Mouse (Mus musculus): ENCODE data around the gene Gm7271. TPM values are rescaled to one million over a fixed set of nuclear protein-coding genes. Genes with fewer than 3 reads are reported as not detected.
A peak's percentile ranks its signal among the peaks of the same experiment; 100 is the strongest.

Gm7271 gene
- polyA plus RNA-seq (2015; fragmentation: Nextera tagmentation; extraction: Ambion mirVana) = not detected in 2 replicates

- no peaks in the 10 kb centered on the region for H3K4me1 ChIP-seq (replicated peaks; ENCODE audit: control insufficient read depth, insufficient read depth)
- H3K4me3 ChIP-seq (ENCODE audit: low read depth, low read length) = no peak within 1 kb of the TSS
- WGBS = 55% methylated on average over 5 of the region's 5 CpGs
- no peaks in the 10 kb centered on the region for H3K27me3 ChIP-seq (ENCODE audit: control insufficient read depth, insufficient read depth, low read length)
- ATAC-seq (ENCODE audit: low FRiP score, low TSS enrichment) (no peak), DNase-seq (ENCODE audit: low spot score) (no peak)
- TF ChIP-seq CTCF (IDR thresholded peaks at IDR 0.05; ENCODE audit: low read depth) = no peak
- TF ChIP-seq EP300 (optimal IDR thresholded peaks at IDR 0.05) = no peak
- no peak within 1 kb of the TSS for H3K9ac ChIP-seq (ENCODE audit: low read length)
- H3K4me2 ChIP-seq (replicated peaks; ENCODE audit: low read depth) = no peak within 1 kb of the TSS
- H3K36me3 ChIP-seq (ENCODE audit: control insufficient read depth, insufficient read depth, low read length) = no peaks in the 10 kb centered on the region
- H3K9me3 ChIP-seq (ENCODE audit: control insufficient read depth, low read length) = no peaks in the 10 kb centered on the region
- no peak within 1 kb of the TSS for H3K27ac ChIP-seq (replicated peaks)
Measured at GRCm38 (mm10) chr5:76483811-76484210, at the start of gene Gm7271. Gene Gm7271, plus strand, starts transcription at chr5:76484040.

- DNase-seq (ENCODE audit: low spot score) = peak; percentile 73
Measured at GRCm38 (mm10) chr5:76437100-76437499, 46.7 kb upstream of the Gm7271 start.

GRCm38 (mm10) chr5:76437696-76438095, 46.1 kb upstream of the Gm7271 start:
- WGBS = 74% methylated on average over 8 of the region's 8 CpGs
- TF ChIP-seq CTCF (IDR thresholded peaks at IDR 0.05; ENCODE audit: low read depth) (no peak), EP300 (optimal IDR thresholded peaks at IDR 0.05) (no peak)
- DNase-seq (ENCODE audit: low spot score) = no peak
- Histone ChIP-seq H3K4me2 (replicated peaks; ENCODE audit: low read depth) (no peak overlapping the region), H3K4me1 (replicated peaks; ENCODE audit: control insufficient read depth, insufficient read depth) (no peaks in the 10 kb centered on the region), H3K27me3 (ENCODE audit: control insufficient read depth, insufficient read depth, low read length) (no peaks in the 10 kb centered on the region), H3K9me3 (ENCODE audit: control insufficient read depth, low read length) (no peaks in the 10 kb centered on the region), H3K27ac (replicated peaks) (peak overlapping the region; percentile 45), H3K36me3 (ENCODE audit: control insufficient read depth, insufficient read depth, low read length) (no peaks in the 10 kb centered on the region), H3K9ac (ENCODE audit: low read length) (no peak overlapping the region), H3K4me3 (ENCODE audit: low read depth, low read length) (no peak overlapping the region)
- ATAC-seq (ENCODE audit: low FRiP score, low TSS enrichment) = no peak

More at GRCm38 (mm10) chr5:76437100-76437499, 46.7 kb upstream of the Gm7271 start:
- no peaks in the 10 kb centered on the region for H3K27me3 ChIP-seq (ENCODE audit: control insufficient read depth, insufficient read depth, low read length)
- H3K4me1 ChIP-seq (replicated peaks; ENCODE audit: control insufficient read depth, insufficient read depth) = no peaks in the 10 kb centered on the region
- no peaks in the 10 kb centered on the region for H3K36me3 ChIP-seq (ENCODE audit: control insufficient read depth, insufficient read depth, low read length)
- H3K27ac ChIP-seq (replicated peaks) = peak overlapping the region; percentile 63
- TF ChIP-seq EP300 (optimal IDR thresholded peaks at IDR 0.05) (no peak), CTCF (IDR thresholded peaks at IDR 0.05; ENCODE audit: low read depth) (no peak)
- no peaks in the 10 kb centered on the region for H3K9me3 ChIP-seq (ENCODE audit: control insufficient read depth, low read length)
- WGBS = 52% methylated on average over 5 of the region's 5 CpGs
- no peak overlapping the region for H3K4me3 ChIP-seq (ENCODE audit: low read depth, low read length)
- no peak overlapping the region for H3K4me2 ChIP-seq (replicated peaks; ENCODE audit: low read depth)
- H3K9ac ChIP-seq (ENCODE audit: low read length) = no peak overlapping the region
- ATAC-seq (ENCODE audit: low FRiP score, low TSS enrichment) = peak; percentile 98

DNA sequence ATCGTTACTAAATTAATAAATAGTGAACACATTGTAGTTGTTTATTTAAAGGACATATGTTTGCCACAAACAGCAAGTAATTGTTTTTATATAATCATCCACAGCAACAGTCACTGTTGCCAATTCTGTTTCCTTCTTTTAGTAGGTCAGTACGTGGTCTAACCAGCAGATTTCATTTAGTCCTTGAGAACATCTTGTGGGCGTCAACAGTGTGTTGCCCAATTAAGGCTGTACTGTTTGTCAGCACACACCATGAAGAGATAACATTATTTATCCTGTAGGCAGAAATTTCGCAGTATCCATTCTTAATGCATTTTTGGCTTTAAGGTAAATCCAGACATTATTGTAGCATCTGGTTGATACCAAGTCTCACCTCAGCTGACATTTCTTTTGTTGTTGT, 42.4 kb upstream of the Gm7271 start:
- Histone ChIP-seq H3K4me3 (ENCODE audit: low read depth, low read length) (no peak overlapping the region), H3K27ac (replicated peaks) (no peak overlapping the region), H3K36me3 (ENCODE audit: control insufficient read depth, insufficient read depth, low read length) (no peaks in the 10 kb centered on the region), H3K9me3 (ENCODE audit: control insufficient read depth, low read length) (no peaks in the 10 kb centered on the region), H3K4me2 (replicated peaks; ENCODE audit: low read depth) (no peak overlapping the region), H3K9ac (ENCODE audit: low read length) (no peak overlapping the region), H3K4me1 (replicated peaks; ENCODE audit: control insufficient read depth, insufficient read depth) (no peaks in the 10 kb centered on the region), H3K27me3 (ENCODE audit: control insufficient read depth, insufficient read depth, low read length) (no peaks in the 10 kb centered on the region)
- no peak for TF ChIP-seq CTCF (IDR thresholded peaks at IDR 0.05; ENCODE audit: low read depth)
- no peak for TF ChIP-seq EP300 (optimal IDR thresholded peaks at IDR 0.05)
- DNase-seq (ENCODE audit: low spot score) (no peak), ATAC-seq (ENCODE audit: low FRiP score, low TSS enrichment) (no peak)
- WGBS = 64% methylated on average over 4 of the region's 4 CpGs

DNA sequence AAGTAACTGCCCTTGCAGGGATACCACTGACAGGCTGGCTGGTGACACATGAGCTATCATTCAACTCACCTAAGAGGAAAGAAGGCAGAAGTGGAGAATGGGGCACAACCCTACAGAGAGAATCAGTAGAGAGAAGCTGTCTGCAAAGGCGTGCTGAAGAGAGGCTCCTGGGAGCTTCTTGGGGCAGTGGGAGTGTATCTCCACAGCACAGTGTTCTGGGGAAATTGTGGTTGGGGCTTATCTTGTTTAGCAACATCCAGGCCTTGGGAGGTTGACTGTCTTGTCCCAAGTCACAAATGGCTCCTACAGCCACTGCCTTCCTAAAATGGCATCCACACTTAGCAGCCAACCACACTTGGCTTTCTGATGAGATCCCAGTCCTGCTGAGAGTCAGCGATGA, 8.9 kb upstream of the Gm7271 start:
- DNase-seq (ENCODE audit: low spot score) = no peak
- no peak overlapping the region for H3K9ac ChIP-seq (ENCODE audit: low read length)
- TF ChIP-seq EP300 (optimal IDR thresholded peaks at IDR 0.05) (no peak), CTCF (IDR thresholded peaks at IDR 0.05; ENCODE audit: low read depth) (no peak)
- H3K4me3 ChIP-seq (ENCODE audit: low read depth, low read length) = no peak overlapping the region
- 92% methylated on average over 2 of the region's 2 CpGs for WGBS
- H3K27ac ChIP-seq (replicated peaks) = no peak overlapping the region
- H3K4me1 ChIP-seq (replicated peaks; ENCODE audit: control insufficient read depth, insufficient read depth) = no peaks in the 10 kb centered on the region
- H3K4me2 ChIP-seq (replicated peaks; ENCODE audit: low read depth) = no peak overlapping the region
- no peaks in the 10 kb centered on the region for H3K27me3 ChIP-seq (ENCODE audit: control insufficient read depth, insufficient read depth, low read length)
- no peaks in the 10 kb centered on the region for H3K36me3 ChIP-seq (ENCODE audit: control insufficient read depth, insufficient read depth, low read length)
- ATAC-seq (ENCODE audit: low FRiP score, low TSS enrichment) = no peak
- no peaks in the 10 kb centered on the region for H3K9me3 ChIP-seq (ENCODE audit: control insufficient read depth, low read length)

GRCm38 (mm10) chr5:76476873-76477272, 7.0 kb upstream of the Gm7271 start:
- no peak overlapping the region for H3K4me2 ChIP-seq (replicated peaks; ENCODE audit: low read depth)
- ATAC-seq (ENCODE audit: low FRiP score, low TSS enrichment) (no peak), DNase-seq (ENCODE audit: low spot score) (no peak)
- H3K27ac ChIP-seq (replicated peaks) = no peak overlapping the region
- H3K9me3 ChIP-seq (ENCODE audit: control insufficient read depth, low read length) = no peaks in the 10 kb centered on the region
- H3K27me3 ChIP-seq (ENCODE audit: control insufficient read depth, insufficient read depth, low read length) = no peaks in the 10 kb centered on the region
- H3K4me1 ChIP-seq (replicated peaks; ENCODE audit: control insufficient read depth, insufficient read depth) = no peaks in the 10 kb centered on the region
- H3K36me3 ChIP-seq (ENCODE audit: control insufficient read depth, insufficient read depth, low read length) = no peaks in the 10 kb centered on the region
- H3K4me3 ChIP-seq (ENCODE audit: low read depth, low read length) = no peak overlapping the region
- TF ChIP-seq EP300 (optimal IDR thresholded peaks at IDR 0.05) = no peak
- TF ChIP-seq CTCF (IDR thresholded peaks at IDR 0.05; ENCODE audit: low read depth) = no peak
- 77% methylated on average over 4 of the region's 4 CpGs for WGBS
- no peak overlapping the region for H3K9ac ChIP-seq (ENCODE audit: low read length)

Data from stomach, postnatal 0 days (tissue).